Mouse (Mus musculus) G1E-ER4 (cell line): ENCODE results near the gene Zbtb7b. TPM values are rescaled to one million over a fixed set of nuclear protein-coding genes. Genes with fewer than 3 reads are reported as not detected.

Experiments
- GATA1 ChIP-seq: IDR thresholded peaks from one replicate; pipeline ENCODE4 v1.8.0; 2012; ENCODE audit warnings: low read length, inconsistent platforms
- polyA plus RNA-seq: library from polyadenylated mRNA; stranded (reverse); fragments of >175 nt; gene quantifications from 2 replicates; pipeline ENCODE4 v1.2.3, GENCODE M21; 2012

Gene Zbtb7b
- polyA plus RNA-seq, 1 experiment = 39.3 TPM

- TF ChIP-seq GATA1 = no peak
These were observed 7.8 kb downstream of the Zbtb7b start for GRCm38 (mm10) chr3:89386438-89387420.

GRCm38 (mm10) chr3:89385451-89385850 is 9.1 kb downstream of the Zbtb7b start:
- no peak for TF ChIP-seq GATA1

- no peak for TF ChIP-seq GATA1
These were observed 10.1 kb downstream of the Zbtb7b start for GRCm38 (mm10) chr3:89384331-89385076.

- TF ChIP-seq GATA1 = no peak
These were observed 10.8 kb downstream of the Zbtb7b start for GRCm38 (mm10) chr3:89383651-89384255.

DNA sequence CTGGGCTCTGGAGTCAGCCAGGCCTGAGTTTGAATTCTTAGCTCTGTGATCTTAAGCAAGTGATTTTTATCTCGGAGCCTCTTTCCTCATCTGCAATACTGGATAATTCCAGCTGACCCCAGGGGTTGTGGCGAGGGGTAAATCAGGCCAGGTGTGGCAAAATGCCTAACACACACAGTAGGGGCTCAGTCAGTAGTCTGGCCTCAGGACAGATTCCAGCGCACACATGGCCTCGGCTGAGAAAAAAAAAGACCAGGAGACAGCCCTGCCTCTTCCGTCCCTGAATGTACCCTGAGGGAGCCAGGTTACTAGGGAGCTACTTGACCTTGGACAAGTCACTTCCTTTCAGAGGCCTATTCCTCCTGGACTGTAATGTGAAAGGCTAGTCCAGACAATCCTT is 11.6 kb downstream of the Zbtb7b start:
- TF ChIP-seq GATA1 = no peak

GRCm38 (mm10) chr3:89382033-89382882 is 12.3 kb downstream of the Zbtb7b start:
- no peak for TF ChIP-seq GATA1

DNA sequence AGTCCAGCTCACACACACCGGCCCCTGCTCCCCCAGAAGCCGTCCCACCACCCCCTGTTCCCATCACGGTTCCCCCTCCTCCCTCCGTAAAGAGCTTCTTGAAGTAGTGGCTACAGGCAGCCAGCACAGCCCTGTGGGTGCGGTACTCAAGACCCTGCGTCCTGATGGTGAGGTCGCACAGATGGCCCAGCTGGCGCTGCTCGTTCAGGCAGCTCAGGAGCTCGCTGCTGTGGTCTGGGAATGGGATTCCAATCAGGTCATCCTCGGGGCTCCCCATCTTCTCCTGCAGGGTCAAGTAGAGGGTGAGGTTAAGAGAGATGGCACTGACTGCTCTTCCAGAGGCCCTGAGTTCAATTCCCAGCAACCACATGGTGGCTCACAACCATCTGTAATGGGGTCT is 13.3 kb downstream of the Zbtb7b start:
- TF ChIP-seq GATA1 = no peak

DNA sequence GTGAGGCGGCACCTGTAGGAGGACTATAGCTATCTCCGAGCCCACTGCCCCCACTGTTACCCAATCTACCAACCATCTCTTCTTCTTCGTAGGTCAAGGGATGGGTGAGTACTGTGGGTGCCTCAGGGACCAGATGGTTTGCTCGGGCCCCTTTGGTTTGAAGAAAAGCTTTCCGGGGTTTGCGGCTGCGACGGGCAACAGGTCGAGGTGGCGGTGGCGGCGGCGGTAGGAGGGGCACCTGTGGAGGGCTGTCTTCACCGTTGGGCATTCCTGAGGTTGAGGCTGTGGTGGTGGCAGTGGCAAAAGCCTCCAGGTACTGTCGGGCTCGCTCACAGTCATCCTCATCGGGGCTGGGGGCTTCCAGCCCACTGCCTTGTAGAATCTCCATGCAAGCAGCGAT is 13.9 kb downstream of the Zbtb7b start:
- TF ChIP-seq GATA1 = no peak

DNA sequence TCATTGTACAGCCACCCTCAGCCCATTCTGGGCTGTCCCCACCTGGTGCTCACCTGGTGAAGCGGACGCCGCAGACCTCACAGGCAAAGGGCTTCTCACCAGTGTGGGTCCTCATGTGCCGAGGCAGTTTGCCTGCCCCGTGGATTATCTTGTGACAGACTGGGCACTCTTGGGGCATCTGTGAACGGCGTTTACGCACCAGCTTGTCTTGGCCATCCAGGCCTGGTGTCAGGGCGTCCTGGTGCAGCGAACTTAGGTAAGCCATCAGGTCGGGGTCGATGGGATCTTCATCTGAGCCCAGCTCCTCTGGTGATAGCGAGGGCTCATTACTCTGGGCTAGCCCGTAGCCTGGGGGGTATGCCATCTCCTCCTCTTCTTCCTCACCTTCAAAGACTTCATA is 14.3 kb downstream of the Zbtb7b start:
- no peak for TF ChIP-seq GATA1

GRCm38 (mm10) chr3:89379388-89380131 is 15.0 kb downstream of the Zbtb7b start:
- no peak for TF ChIP-seq GATA1

- TF ChIP-seq GATA1 = no peak
These were observed 16.0 kb downstream of the Zbtb7b start for GRCm38 (mm10) chr3:89378394-89379067.

- no peak for TF ChIP-seq GATA1
These were observed 16.7 kb downstream of the Zbtb7b start for GRCm38 (mm10) chr3:89377831-89378230.

GRCm38 (mm10) chr3:89373581-89374231 is 20.9 kb downstream of the Zbtb7b start:
- TF ChIP-seq GATA1 = no peak
